Mouse (Mus musculus) thymus, postnatal 0 days (tissue): ENCODE measurements around the gene Syngr1. TPM values are rescaled to one million over a fixed set of nuclear protein-coding genes. Genes with fewer than 3 reads are reported as not detected.
A peak's percentile ranks its signal among the peaks of the same experiment; 100 is the strongest.

Experiments
- DNase-seq: peaks from one replicate; pipeline ENCODE4 v3.0.0-alpha.2; 2015; ENCODE audit warnings: low spot score
- polyA plus RNA-seq: library from polyadenylated mRNA; unstranded; fragments of >200 nt; fragmentation: Nextera tagmentation; extraction: Ambion mirVana; gene quantifications from 2 replicates; pipeline ENCODE4 v1.2.1, GENCODE M21; 2015

The Syngr1 gene
- polyA plus RNA-seq = 74.1 and 74.5 TPM in 2 replicates

- peak; percentile 89 for DNase-seq
Observed at GRCm38 (mm10) chr15:80091121-80091955, at the start of gene Syngr1, which contains the start of gene Rpl3. TSS of gene Syngr1 (plus strand) at chr15:80091334. TSS of gene Rpl3 (minus strand) at chr15:80091868.

DNA sequence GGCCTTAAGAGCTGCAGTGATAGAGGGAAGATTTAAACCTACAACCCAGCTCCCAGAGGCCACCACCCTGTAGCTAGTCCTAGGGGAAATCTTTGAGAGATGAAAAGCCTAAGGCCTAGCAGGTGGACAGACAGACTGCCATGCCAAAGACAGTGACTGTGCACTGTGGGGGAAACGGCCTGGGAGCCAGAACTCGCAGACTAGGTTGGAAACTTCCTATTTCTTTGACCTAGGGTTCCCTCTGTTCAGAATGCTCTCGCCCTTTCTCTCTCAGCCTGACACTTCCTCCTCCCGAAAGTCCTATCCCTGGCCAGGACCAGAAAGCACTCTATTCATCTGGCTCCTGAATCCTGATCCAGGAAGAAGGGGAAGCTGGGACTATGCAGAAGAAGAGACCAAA, 49.0 kb upstream of the Syngr1 start:
- DNase-seq = no peak

- DNase-seq = no peak
Observed at GRCm38 (mm10) chr15:80044249-80044648, 46.9 kb upstream of the Syngr1 start.

DNA sequence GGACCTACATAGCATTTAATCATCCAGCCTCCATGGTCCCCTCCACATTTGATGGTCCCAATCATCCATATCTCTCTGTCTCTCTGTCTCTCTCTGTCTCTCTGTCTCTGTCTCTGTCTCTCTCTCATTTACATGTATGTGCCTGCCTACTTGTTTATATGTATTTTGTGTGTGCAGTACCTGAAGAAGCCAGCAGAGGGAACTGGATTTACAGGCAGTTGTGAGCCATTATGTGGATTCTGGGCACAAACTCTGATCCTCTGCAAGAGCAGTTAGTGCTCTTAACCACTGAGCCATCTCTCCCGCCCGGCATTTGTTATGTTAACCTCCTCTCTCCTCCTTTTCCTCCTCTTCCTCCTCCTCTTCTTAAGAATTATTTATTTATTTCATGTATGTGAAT, 45.4 kb upstream of the Syngr1 start:
- DNase-seq = no peak

GRCm38 (mm10) chr15:80047242-80047641, 43.9 kb upstream of the Syngr1 start:
- no peak for DNase-seq

DNA sequence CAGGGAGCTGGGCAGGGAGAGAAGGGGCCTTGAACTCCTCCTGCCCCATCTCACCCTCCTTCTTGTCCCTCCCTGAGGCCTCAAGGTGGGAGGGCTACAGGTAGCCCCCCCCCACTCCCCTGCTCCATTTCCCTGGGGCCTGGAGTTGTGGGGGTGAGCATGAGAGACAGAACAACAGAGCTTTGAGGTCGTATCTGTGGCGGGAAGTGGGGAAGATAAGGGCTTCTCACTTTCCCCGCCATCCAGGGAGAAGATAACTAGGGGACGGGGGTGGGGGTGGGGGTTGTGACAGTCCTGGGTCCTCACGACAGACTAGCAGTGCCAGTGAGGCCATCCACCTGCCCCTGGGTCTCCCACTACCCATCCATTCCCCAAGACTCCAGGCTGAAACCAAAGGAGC, 43.2 kb upstream of the Syngr1 start:
- DNase-seq = peak; percentile 33

GRCm38 (mm10) chr15:80050093-80050492, 41.0 kb upstream of the Syngr1 start:
- DNase-seq = peak; percentile 82

DNA sequence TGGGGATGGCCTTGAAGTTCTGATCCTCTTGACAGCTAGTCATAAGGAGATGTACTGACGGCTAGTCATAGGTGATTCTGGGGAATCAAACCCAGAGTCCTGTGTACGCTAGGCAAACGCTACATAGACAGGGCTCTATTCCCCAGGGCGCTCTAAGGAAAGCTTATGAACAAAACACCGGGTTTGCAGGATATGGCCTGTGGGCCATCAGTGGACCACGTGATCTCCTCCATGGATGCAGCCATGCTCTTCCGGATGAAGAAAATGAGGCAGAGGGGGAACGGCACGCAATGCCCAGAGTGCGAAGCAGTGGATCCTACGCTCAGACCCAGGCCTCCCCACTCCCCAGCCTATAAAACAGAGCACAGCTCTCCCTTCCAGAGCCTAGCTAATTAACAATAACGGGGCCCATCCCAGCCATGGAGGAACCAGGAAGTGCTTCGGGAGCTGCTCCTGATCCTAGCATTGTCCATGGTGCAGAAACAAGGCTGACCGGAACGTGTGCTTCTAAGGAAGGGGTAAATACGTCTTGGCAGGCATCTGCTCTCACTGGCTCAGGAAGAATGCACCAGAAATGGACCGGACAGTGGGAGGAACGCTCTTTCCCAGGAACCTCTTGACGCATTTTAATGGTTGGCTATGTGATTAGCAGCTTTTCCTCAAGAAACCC, 39.9 kb upstream of the Syngr1 start:
- DNase-seq = no peak

DNA sequence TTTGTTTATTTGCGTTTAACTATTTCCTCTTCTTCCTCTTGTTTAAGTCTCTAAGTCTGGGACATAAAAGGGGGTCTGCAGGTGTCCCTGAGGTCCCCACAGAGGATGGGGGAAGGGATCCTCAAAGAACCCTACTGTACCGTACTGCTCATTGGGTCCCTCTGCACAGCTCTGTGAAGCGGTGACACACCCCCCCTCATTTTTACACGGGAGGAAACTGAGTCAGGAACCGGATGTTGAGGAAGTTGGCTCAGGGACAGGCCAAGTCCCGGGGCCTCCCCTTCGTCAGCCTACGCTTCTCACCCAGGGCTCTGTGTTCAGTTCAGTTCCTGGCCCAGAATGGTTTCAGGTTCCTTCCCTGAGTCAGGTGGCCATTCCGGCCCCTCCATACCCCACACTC, 39.4 kb upstream of the Syngr1 start:
- DNase-seq = peak; percentile 63

DNA sequence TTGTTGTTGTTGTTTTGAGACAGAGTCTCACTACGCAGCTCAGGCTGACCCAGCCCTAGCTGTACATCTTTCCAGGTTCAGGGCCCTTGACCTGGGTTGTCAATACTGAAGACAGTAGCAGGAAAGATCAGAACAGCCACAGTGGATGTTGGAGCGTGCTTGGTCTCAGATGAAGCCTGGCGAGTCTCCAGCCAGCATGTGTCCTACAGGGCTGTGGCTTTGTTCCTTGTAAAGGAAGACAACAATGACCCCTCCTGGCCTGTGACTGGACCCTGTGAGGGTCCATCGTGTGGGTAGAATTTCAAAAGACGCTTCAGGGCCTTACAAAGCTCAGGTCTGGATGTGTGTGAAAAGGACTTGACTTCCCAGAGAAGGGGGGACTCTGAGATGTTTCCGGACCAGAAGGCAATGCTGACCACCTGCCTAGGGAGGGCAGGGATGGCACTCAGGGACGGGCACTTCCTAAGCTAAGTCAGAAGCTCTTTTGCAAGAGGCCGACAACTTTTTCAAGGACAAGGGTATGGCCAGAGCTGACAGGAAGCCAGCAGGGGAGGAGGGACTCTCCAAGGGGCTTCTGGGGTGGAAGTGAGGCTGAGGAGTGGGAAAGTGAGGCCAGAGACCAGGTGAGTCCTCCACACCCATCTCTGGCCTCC, 37.6 kb upstream of the Syngr1 start:
- no peak for DNase-seq

DNA sequence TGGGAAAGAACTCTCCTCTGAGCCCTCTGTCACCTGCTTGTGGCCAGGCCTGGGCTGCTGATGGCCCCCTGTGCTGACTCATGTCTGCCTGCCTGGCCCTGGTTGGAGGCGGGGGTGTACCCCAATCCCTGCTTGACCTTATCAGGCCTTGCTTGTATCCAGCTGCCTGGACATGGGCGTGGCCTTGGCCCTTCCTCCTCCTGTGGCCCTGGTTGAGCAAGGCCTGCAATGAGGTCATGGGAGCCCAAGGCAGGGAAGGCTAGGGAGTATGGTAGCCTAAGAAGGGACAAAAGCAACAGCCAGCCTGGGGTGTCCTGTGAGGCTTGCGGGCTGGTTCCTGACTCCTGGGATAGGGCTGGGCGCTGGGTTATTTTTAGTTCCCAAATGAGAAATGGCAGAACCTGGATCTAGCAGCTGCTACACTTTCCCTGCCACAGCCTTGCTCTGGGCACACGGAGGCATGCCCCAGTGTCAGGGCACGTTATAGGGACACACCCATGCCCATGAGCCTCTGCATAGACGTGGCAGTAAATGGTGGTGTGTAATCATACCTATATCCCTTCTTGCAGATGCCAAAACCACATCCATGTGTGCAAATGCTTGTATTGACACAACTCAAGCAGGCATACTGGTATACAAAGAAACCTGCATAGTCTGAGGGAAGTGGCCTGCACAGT, 37.0 kb upstream of the Syngr1 start:
- DNase-seq = no peak

DNA sequence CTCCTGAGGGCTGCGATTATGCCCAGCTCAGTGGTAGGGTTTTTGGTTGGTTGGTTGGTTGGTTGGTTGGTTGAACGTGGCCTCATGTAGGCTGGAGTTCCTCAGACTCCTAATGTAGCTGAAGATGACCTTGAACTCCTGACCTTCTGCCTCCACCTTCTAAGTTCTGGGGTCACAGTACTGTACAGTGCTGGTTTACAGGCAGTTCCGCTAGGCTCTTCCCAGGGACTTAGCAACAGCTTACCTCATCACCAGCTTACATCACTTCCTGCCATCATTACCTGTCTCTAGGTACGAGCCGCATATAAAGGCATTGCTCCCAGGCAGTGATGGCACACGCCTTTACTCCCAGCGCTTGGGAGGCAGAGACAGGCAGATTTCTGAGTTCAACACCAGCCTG, 33.0 kb upstream of the Syngr1 start:
- no peak for DNase-seq

- no peak for DNase-seq
Observed at GRCm38 (mm10) chr15:80059606-80060005, 31.5 kb upstream of the Syngr1 start.

DNA sequence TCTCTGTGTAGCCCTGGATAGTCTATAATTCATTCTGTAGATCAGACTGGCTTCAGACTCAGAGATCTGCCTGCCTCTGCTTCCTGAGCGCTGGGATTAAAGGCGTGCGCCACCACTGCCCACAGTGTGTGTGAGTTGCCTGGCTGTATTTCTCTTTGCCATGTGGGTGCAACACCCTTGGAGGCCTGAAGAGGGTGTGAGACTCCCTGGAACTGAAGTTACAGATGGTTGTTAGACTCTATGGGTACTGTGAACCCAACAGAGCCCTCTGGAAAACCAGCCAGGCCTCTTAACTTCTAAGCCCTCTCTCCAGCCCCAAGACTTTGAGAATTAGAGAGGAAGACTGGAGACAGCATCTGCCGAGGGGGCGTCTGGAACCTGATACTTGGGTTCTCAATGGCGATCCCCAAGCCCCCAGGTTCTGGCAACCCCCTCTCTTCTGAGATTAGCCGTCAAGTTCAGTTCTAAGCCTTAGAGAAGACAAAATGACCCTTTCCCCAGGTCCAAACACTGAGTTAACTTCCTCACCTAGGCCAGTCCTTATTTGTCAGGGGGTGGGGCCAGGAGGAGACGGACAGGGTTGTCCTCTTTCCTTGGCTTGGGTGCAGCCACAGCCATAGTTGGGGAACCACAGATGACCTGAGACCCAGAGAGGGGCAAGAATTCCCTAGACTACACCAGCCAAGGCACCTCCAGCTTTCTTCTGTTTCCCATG, 30.6 kb upstream of the Syngr1 start:
- no peak for DNase-seq

DNA sequence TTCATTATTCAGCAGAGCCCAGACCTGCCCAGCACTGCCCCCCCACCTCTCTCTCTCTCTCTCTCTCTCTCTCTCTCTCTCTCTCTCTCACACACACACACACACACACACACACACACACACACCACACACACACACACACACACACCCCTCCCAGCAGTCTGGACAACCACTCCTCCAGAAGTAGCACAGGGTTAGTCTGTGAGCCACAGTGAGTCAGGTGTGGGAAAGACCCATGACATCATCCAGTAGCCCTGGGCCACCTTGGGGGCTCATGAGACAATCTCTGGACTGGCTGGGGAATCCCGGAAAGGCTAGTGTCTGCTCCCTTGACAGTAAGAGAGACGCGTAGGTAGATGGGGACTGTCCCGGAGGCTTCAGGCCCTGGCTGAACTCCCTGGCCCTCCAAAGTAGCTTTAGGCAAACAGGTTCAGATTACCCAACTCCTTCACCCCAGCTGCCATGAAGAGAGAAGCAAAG, 30.0 kb upstream of the Syngr1 start:
- no peak for DNase-seq

GRCm38 (mm10) chr15:80062339-80062738, 28.8 kb upstream of the Syngr1 start:
- no peak for DNase-seq

GRCm38 (mm10) chr15:80062821-80063220, 28.3 kb upstream of the Syngr1 start:
- DNase-seq = no peak

DNA sequence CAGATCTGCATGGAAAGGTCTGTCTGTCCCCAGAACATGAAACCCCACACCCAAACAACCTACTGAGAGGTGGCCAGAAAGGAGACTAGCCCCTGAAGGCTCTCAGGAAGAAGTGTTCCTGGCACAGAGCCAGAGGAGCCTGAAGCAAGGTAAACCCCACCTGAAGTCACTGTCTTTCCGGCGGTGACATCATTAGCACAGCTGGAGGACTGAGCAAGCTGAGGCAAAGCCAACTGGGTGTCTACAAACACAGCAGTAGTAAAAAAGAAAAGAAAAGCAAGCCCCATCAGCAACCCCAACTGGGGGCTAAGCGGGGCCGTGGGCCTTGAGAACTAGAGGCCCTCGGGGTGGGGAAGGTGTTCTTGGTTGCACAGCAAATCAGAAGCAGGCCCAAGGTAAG, 26.2 kb upstream of the Syngr1 start:
- peak; percentile 53 for DNase-seq

GRCm38 (mm10) chr15:80065414-80065813, 25.7 kb upstream of the Syngr1 start:
- peak; percentile 49 for DNase-seq

GRCm38 (mm10) chr15:80066538-80066937, 24.6 kb upstream of the Syngr1 start:
- DNase-seq = peak; percentile 51

DNA sequence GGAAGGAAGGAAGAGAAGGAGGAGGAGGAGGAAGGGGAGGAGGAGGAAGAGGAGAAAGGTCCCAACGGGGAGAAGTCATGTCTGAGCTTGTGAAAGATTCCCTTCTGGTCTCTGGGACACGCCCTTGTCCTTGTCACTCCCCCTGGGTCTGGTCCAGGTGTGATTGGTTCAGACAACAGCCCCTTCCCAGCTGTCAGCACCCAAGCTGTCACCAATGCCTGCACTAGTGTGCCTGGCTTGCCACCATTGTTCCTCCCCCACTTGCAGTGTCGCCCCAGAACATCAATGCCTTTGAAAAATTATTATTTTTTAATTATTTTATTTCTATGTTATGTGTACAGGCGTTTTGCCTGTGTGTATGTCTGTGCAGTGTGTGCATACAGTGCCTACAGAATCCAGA, 22.0 kb upstream of the Syngr1 start:
- DNase-seq = no peak
